Mouse (Mus musculus): ENCODE data around the gene Mindy1.

GRCm38 (mm10) chr3:95274453-95274852, 6.7 kb upstream of the Mindy1 start:
- TF ChIP-seq CTCF (IDR thresholded peaks at IDR 0.05; ENCODE audit: low read depth) (peak; percentile 34), EP300 (IDR thresholded peaks at IDR 0.05; ENCODE audit: low read depth) (no peak)

All from liver, postnatal 0 days (tissue).